Mouse (Mus musculus) adrenal gland (tissue): ENCODE measurements around the gene E130218I03Rik.

Experiments used
- intact Hi-C: fragments of 180-260 bp; cut with DNase I; formaldehyde crosslinking; loops from one replicate; pipeline ENCODE4 v1.15.1; 2025
- long read RNA-seq, 2 experiments: library from polyadenylated mRNA; unstranded; transcript quantifications; one replicate each; pipeline ENCODE4 v2.0.0; 2020; ENCODE audit warnings: borderline replicate concordance in 1 of 2; ENCODE audit not compliant: insufficient replicate concordance in 1 of 2

The E130218I03Rik gene
- long read RNA-seq, experiment 1, result 0 reads
- long read RNA-seq, experiment 2, result 0 reads

DNA sequence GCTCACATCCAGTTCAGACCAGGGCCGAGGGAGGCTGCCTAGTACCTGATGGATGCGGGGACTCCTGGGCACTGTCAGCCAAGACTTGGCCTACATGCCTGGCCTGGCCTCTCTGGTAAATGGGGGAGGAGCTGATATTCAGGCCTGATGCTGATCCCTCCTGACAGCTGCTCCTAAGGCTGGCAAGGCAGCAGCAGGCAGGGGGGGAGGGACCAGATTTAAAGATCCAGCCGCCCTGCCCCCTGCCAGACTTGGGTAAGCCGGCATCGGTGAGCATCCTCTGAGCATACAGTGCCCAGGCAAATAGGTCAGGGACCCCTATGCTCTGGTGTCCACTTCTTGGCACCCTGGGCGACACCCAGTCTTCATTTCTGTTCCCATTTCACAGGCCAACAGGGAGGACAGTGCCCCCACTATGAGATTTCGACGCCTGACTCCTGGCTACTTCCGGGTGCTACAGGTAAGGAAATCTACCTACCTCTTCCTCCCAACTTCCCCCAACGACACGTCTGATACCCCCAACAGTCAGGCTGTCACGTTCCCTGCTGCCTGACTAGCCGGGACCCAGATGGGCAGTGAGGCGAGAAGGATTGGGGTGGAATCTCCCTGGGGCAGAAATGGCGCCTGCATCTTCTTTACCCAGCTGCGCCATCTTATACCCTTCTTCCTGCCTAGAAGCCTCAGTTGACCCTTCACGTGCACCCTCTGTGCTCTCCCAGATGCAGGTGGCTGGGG lies at the start of gene E130218I03Rik:
Gene E130218I03Rik, plus strand, starts transcription at position 147 of the 735 bp plus-strand sequence.
- intact Hi-C loops, result loop anchor here (2.0 kb wide), 1 partner anchor 57 kb away; the partner anchor contains the start of gene Cep85

DNA sequence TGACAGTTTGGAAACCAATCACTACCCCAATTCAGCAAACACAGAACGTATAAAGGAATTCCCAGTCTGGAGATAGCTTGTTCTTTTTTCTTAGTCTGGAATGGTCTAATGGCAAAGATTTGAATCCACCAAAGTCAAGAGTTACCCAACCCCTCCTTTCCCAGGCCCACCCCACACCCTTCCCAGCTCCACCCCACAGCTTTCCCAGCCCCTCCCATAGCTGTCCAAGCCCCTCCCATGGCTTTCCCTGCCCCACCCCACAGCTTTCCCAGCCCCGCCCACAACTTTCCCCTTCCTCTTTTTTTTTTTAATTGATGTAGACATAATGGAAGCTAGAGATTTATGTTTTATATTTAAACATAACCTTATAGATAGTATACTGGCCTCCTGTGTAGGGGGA lies 44.1 kb upstream of the E130218I03Rik start:
- intact Hi-C loops, result no loop called here

GRCm38 (mm10) chr4:134202904-134203303 lies 40.6 kb upstream of the E130218I03Rik start, which contains the start of gene Gm7534:
Gene Gm7534 (minus strand): TSS chr4:134203004.
- intact Hi-C loops, result no loop called here

DNA sequence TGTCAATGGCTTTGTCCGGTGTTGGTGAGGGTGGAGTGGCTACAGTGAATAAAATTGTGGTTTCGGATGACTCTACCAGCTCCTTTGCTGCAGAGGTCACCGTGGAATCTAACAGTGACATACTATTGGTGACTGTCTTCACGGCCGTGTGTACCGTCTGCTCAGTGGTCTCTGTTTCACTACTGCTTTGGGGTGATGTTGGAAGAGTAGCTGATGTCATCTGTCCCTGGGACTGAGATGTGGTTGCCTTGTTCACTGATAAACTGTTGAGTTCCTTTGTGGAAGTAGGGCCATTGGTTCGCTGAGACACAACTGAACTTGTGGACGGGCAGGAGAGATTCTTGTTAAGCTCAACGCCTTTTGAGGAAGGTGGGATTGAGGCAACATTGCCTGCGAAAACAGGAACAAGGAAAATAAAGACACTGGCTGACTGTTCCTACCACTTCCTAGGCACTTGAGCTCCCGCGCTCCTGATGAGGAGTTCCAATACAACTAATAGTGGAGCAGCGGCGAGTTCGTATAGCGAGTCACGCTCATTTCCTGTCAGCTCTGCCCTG lies 40.0 kb upstream of the E130218I03Rik start:
- intact Hi-C loops, result no loop called here

DNA sequence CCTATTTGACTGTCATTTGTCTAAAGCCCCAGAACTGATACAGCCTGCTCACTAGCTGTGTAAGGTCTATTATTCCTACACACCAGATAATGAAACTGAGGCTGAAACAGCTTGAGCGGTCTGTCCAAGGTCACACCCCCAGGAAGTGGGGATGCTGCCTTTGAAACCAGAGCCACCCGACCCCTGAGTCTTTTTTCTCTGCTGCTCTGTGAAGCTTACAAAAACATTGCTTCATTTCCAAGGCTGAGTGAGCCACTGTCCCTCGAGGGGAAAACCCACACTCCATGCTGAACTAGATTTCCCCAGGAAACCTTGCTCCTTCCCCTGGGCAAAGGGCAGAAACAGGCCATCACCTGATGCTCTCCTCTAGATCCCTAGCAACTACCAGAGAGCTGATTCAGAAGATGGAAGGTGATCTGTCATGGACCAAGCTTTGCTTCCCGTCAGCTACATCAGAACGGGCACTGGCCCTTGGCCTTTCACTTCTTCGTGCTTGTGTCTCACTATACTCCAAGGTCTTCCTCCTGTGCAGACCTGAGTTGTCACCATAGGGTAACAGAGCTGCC lies 36.9 kb upstream of the E130218I03Rik start:
- intact Hi-C loops, result no loop called here

DNA sequence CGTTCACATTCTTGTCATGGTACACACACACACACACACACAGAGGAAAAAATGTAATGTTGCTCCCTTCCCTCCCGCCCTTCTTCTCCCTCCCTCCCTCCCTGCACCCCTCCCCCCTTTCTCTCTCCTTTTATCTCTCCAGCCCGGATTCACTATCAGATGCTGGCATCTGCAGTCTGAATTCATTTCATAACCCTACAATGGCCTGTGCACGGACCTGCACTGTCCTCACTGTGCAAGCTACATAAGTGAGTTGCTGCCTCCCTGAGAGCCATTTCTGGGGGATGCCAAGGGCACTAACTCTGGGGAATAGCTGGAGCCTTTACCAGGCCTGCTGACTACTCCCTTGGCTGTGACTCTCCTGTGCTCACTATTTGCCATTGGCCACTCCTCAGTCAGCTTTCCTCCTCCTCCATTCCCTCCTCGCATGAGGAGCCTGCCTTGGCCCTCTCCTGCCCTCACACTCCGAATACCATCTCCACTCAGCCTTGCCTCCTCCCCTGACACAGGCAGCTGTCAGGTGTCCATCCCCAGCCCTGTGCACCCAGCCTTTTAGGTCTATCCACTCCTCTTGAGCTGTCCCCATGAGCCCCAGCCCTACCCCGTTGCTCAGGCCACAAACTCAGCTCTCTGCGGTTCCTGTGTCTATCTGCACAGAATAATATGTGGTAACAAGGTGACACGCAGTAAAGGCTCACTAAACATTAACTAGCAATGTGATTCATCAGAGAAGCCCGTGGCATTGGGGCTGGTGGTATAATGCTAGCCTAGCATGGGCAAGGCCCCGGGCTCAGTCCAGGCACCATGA lies 20.5 kb upstream of the E130218I03Rik start:
- intact Hi-C loops, result no loop called here

- intact Hi-C loops, result no loop called here
These were observed 16.3 kb upstream of the E130218I03Rik start, which contains the start of gene Catsper4 for GRCm38 (mm10) chr4:134227194-134227593. Gene Catsper4 (minus strand): TSS chr4:134227383.

GRCm38 (mm10) chr4:134230431-134230830 lies 13.0 kb upstream of the E130218I03Rik start:
- intact Hi-C loops, result no loop called here

GRCm38 (mm10) chr4:134234876-134235275 lies 8.6 kb upstream of the E130218I03Rik start:
- intact Hi-C loops, result no loop called here

GRCm38 (mm10) chr4:134237582-134238278 lies 5.7 kb upstream of the E130218I03Rik start:
- intact Hi-C loops, result no loop called here

- intact Hi-C loops, result no loop called here
These were observed 5.2 kb upstream of the E130218I03Rik start, which contains the start of gene Cnksr1 for GRCm38 (mm10) chr4:134238279-134238651. Gene Cnksr1 (minus strand): TSS chr4:134238399.

DNA sequence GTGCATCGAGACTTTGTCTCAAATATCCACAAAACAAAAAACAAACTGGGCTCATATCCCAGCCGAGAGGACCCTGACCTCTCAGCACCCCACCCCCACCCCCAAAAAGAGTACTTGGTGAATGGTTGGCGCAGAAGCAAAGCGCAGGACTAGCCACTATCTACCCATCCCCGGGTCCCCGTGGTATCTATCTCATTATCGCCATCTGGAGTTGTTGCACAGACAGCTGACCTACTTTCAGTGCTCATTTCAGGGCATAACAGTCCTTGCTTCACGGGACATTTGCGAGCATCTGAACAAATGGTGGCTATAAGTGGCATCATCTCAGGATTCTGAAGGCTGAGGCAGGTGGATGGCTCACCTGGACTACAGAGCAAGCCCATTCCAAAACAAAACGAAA lies 4.8 kb upstream of the E130218I03Rik start:
- intact Hi-C loops, result no loop called here

DNA sequence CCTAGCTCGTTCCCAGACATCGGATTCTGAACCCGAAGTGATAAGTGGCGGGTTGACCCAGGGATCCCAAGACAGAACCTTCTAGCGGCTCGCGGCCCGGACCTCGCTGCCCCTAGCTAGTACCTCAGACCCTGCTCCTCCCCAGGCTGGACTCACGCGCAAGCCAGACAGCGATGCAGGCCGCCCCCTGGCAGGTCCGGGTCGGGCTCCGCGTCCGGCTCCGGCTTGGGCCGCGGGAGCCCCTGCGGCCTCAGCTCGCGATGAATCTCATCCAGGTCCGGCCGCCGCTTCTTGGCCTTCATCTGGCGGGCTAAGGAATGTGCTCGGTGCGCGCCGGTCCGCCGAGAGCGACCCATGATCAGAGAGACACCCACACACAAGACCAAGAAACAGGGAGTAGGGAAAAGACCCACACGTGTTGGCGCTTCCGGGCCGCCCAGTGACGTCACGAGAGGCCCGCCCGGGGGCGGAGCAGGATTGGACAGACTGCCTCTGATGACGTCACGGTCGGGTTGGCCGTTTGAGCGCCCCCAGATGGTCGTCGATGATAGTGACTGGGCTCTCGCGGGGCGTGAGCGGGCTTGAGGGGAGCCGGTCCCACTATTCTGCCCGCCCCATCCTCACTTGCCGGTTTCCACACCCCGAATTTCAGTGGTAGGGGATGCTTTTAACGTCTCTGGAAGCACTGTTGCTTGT lies 1.8 kb downstream of the E130218I03Rik start, which contains the start of gene Zfp593:
Gene Zfp593, minus strand, starts transcription at position 445 of the 696 bp plus-strand sequence.
- intact Hi-C loops, result loop anchor here (2.0 to 5.0 kb wide), 3 partner anchors 42 to 147 kb away; partner anchors contain the start of genes Cep85 and Pdik1l

- intact Hi-C loops, result loop anchor here (5.0 kb wide), 2 partner anchors 41 to 146 kb away; partner anchors contain the start of gene Pdik1l
These were observed 2.8 kb downstream of the E130218I03Rik start for GRCm38 (mm10) chr4:134246256-134246655.

DNA sequence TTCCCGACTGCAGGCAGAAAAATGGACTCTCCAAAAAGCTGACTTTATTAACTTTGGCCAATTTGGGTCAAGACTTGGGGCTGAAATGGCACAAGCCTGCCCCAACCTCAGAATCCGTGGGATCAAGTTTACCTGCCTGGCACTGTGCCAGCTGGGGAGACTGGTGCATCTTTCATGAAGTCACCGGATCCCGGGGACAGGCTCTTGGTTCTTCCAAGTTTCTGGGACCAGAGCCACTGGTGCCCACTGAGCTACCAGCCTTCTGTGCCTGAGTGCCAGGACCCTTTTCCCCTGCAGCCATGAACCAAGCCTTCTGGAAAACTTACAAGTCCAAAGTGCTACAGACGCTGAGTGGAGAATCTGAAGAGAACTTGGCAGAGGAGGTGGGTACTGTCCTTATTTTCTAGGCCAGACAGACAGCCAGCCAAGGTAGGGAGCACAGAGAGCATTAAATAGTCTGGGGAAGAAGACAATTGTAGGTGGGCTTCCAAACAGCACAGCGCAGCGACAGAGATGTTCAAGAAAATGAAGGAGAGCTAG lies 3.3 kb downstream of the E130218I03Rik start, which contains the start of gene Gm30191:
Gene Gm30191, plus strand, starts transcription at position 217 of the 540 bp plus-strand sequence.
- intact Hi-C loops, result loop anchor here (5.0 kb wide), 2 partner anchors 41 to 146 kb away; partner anchors contain the start of gene Pdik1l

GRCm38 (mm10) chr4:134249651-134250050 lies 6.2 kb downstream of the E130218I03Rik start:
- intact Hi-C loops, result loop anchor here (5.0 kb wide), 2 partner anchors 38 to 143 kb away; partner anchors contain the start of gene Pdik1l

DNA sequence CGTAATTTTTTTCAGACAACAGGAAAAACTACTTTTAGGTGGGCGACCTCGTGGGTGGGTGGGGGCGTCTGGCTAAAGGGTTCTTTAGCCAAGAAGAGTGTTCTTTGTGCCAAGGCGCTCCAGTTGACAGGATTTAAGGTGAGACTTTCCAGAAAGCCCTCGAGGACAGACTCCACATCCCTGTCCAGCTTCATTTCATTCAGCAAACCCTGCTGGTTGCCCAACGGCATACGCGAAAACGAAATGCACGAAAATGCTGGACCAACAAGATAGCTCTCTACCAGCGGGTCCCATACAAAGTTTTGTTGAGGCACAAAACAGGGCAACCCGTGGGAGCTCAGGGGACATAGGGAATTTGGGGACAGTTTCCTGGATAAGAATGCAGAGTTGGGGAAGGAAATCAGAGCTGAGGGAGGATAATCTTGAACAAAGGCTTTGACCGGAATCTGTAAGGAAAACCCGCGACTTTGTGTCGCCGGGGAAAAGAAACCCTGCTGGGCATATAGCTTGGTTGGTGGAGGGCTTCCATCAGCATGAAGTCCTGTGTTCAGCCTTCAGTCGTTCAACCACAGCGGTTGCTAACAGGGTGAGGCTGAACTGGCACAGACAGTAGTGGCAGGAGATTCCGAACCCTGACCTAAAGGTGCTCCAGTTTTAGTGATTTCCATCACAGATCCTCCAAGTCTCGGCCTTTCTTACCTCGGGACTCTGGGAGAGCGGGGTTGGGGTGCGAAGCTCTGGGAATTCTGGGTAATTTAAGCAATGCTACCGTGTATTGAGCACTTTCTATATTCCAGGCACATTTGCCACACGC lies 6.9 kb downstream of the E130218I03Rik start:
- intact Hi-C loops, result no loop called here

DNA sequence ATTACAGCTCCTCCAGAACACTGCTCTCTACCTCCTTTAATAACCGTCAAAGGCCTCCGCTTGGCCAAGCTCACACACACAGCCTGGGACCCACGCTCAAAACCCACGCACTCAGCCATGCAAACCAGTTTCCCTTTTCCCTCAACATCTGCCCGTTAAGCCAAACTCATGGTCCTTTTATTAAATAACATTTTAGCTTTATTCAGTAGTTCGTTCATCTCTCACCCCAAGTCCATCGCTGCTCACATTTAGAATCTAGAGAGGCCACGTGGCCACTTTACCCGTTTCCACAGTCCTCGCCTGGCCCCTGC lies 7.4 kb downstream of the E130218I03Rik start:
- intact Hi-C loops, result no loop called here
